Mouse (Mus musculus) intestine, embryonic 14.5 days (tissue): ENCODE data around the gene Maco1. TPM values are rescaled to one million over a fixed set of nuclear protein-coding genes. Genes with fewer than 3 reads are reported as not detected.
A peak's percentile ranks its signal among the peaks of the same experiment; 100 is the strongest.

ENCODE experiments used
- ATAC-seq: fragments of 200-750 bp; cut with Nextera tagmentation; replicated peaks from 2 replicates; pipeline ENCODE4 v1.8.0; 2017; ENCODE audit warnings: low read depth, moderate number of reproducible peaks, moderate TSS enrichment, moderate library complexity; ENCODE audit not compliant: low FRiP score, low TSS enrichment
- DNase-seq: peaks from one replicate; pipeline ENCODE4 v3.0.0-alpha.2; 2018; ENCODE audit warnings: low spot score
- H3K27ac ChIP-seq: fragments of 300-500 bp; sonication (generic); 2 replicates; pipeline ENCODE4 v1.5.1; 2014; ENCODE audit warnings: low read depth, mild to moderate bottlenecking, control low read depth
- H3K27me3 ChIP-seq: fragments of 300-500 bp; sonication (generic); replicated peaks from 2 replicates; pipeline ENCODE4 v1.6.1; 2014; ENCODE audit warnings: low read length, control low read depth; ENCODE audit not compliant: control insufficient read depth, insufficient read depth
- H3K36me3 ChIP-seq: fragments of 300-500 bp; sonication (generic); 2 replicates; pipeline ENCODE4 v1.6.1; 2014; ENCODE audit warnings: low read length, control low read depth; ENCODE audit not compliant: control insufficient read depth, insufficient read depth
- H3K4me1 ChIP-seq: fragments of 300-500 bp; sonication (generic); replicated peaks from 2 replicates; pipeline ENCODE4 v1.6.1; 2014; ENCODE audit warnings: low read length, control low read depth, mixed read lengths; ENCODE audit not compliant: control insufficient read depth, insufficient read depth
- H3K4me2 ChIP-seq: fragments of 300-500 bp; sonication (generic); 2 replicates; pipeline ENCODE4 v1.6.1; 2014; ENCODE audit warnings: low read length
- H3K4me3 ChIP-seq: fragments of 300-500 bp; sonication (generic); 2 replicates; pipeline ENCODE4 v1.5.1; 2014; ENCODE audit warnings: low read depth, low read length, control low read depth, mixed read lengths
- H3K9ac ChIP-seq: fragments of 300-500 bp; sonication (generic); 2 replicates; pipeline ENCODE4 v1.6.1; 2014; ENCODE audit warnings: mild to moderate bottlenecking, low read length
- H3K9me3 ChIP-seq: fragments of 300-500 bp; sonication (generic); 2 replicates; pipeline ENCODE4 v1.6.1; 2016; ENCODE audit warnings: low read length, control low read depth; ENCODE audit not compliant: control insufficient read depth
- WGBS: fragments of 180-500 bp; shearing (Covaris S2); extraction: QIAGEN DNeasy Blood & Tissue Kit; methylation state at CpG from one replicate; pipeline ENCODE4 v1.1.7; 2014; 5-methylcytosine and 5-hydroxymethylcytosine counted together
- polyA plus RNA-seq: library from polyadenylated mRNA; unstranded; fragments of >200 nt; fragmentation: Nextera tagmentation; extraction: Ambion mirVana; gene quantifications from 2 replicates; pipeline ENCODE4 v1.2.1, GENCODE M21; 2014

Gene Maco1
- 34.2 and 35.8 TPM in 2 replicates for polyA plus RNA-seq

DNA sequence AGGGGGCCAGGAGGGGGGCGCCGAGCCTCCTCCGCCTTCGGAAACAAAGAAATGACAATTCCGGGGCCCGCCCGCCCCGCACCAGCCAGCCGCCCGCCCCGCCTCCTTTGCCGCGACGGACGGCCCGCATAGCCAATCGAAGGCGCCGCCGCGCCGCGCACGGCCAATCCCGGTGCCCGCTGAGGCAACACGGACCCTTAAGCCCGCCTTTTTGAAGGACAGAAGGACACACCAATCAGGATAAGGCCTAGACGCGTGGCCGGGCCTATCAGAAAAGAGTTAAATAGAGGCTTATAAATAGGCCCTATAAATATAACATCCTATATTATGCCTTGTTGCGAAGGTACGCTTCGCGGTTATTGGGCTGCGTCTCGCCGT is at the start of gene Maco1:
Gene Maco1 (minus strand): TSS at position 87 of the 378 bp plus-strand sequence.
- peak within 1 kb of the TSS; percentile 75 for H3K4me2 ChIP-seq
- peak within 1 kb of the TSS; percentile 93 for H3K4me3 ChIP-seq
- peak within 1 kb of the TSS; percentile 88 for H3K27ac ChIP-seq
- H3K4me1 ChIP-seq: peaks cover 14% of the 10 kb centered on the region
- H3K27me3 ChIP-seq: no peaks in the 10 kb centered on the region
- H3K36me3 ChIP-seq: no peaks in the 10 kb centered on the region
- under 1% methylated on average over 35 of the region's 38 CpGs for WGBS
- H3K9ac ChIP-seq: peak within 1 kb of the TSS; percentile 91
- H3K9me3 ChIP-seq: no peaks in the 10 kb centered on the region
- peak; percentile 97 for ATAC-seq
- DNase-seq: peak; percentile 100

DNA sequence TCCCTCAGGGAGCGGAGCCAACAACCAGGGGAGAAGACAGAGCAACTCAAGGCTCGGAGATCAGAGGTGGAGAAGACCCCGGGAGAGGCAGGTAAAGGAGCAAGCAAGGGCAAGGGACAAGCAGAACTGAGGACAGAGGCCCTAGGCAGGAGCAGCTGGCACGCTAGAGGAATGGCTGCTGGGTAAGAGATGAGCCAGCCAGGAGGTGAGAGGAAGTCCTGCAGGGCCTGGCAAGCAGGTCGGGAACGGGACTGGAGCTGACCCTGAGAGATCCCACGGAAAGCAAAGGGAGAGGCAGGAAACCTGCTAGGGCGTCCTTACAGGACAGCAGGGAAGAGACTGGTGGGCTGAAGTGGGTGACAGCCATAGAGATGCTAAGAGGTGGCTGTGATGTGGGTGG is 48.0 kb upstream of the Maco1 start:
- Histone ChIP-seq H3K4me2 (no peak overlapping the region), H3K9me3 (no peaks in the 10 kb centered on the region), H3K27me3 (no peaks in the 10 kb centered on the region), H3K27ac (no peak overlapping the region), H3K4me3 (no peak overlapping the region), H3K36me3 (peaks cover 98% of the 10 kb centered on the region), H3K9ac (no peak overlapping the region), H3K4me1 (no peaks in the 10 kb centered on the region)
- DNase-seq (no peak), ATAC-seq (no peak)
- 96% methylated on average over 8 of the region's 8 CpGs for WGBS

- Histone ChIP-seq H3K4me2 (no peak overlapping the region), H3K9me3 (no peaks in the 10 kb centered on the region), H3K4me1 (no peaks in the 10 kb centered on the region), H3K27ac (no peak overlapping the region), H3K27me3 (no peaks in the 10 kb centered on the region), H3K9ac (no peak overlapping the region), H3K36me3 (peaks cover 73% of the 10 kb centered on the region), H3K4me3 (no peak overlapping the region)
- ATAC-seq (no peak), DNase-seq (no peak)
- 78% methylated on average over 6 of the region's 6 CpGs for WGBS
Observed at GRCm38 (mm10) chr4:134897256-134897655, 44.1 kb upstream of the Maco1 start.

DNA sequence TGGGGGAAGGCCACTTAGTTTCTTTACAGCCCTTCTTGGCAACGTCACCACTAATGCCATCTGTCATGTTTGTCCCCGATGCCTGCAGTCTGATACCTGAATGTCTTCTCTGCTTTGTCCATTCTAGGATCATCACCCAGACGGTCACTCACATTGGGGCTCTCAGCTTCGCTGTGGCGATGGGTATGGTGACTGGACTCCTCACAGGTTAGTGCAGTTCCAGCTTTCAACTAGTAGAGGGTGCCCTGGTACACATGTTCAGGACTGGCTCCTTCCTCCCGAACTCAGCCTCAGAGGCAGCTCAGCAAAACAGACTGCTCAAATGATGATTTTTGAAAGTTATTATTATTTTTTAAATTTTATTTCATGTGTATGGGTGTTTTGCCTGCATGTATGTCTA is 39.0 kb upstream of the Maco1 start:
- Histone ChIP-seq H3K9me3 (no peaks in the 10 kb centered on the region), H3K27me3 (no peaks in the 10 kb centered on the region), H3K4me1 (no peaks in the 10 kb centered on the region), H3K4me3 (no peak overlapping the region), H3K4me2 (no peak overlapping the region), H3K9ac (no peak overlapping the region), H3K36me3 (peaks cover 23% of the 10 kb centered on the region), H3K27ac (no peak overlapping the region)
- 84% methylated on average over 6 of the region's 6 CpGs for WGBS
- ATAC-seq (no peak), DNase-seq (no peak)

DNA sequence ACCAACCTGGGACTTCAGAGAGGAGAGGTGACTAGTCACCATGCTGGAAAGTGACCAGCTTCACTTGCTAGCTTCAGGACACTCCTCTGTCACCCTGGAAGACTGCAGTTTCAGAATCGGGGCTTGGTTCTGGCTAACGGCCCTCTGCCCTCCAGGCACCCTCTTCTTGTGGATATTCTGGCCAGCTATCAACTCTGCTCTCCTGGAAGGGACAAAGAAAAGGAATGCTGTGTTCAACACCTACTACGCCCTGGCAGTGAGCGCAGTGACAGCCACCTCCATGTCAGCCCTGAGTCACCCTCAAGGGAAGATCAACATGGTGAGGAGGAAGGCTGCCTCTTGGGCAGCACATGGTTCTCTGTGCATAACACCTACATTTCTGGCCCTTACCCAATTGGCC is 31.2 kb upstream of the Maco1 start:
- 91% methylated on average over 4 of the region's 4 CpGs for WGBS
- H3K9ac ChIP-seq: no peak overlapping the region
- H3K4me1 ChIP-seq: peaks cover 5% of the 10 kb centered on the region; the same call in 1 of the 2 replicates
- H3K4me3 ChIP-seq: no peak overlapping the region
- no peaks in the 10 kb centered on the region for H3K36me3 ChIP-seq
- H3K27ac ChIP-seq: no peak overlapping the region
- no peak for DNase-seq
- no peaks in the 10 kb centered on the region for H3K9me3 ChIP-seq
- no peaks in the 10 kb centered on the region for H3K27me3 ChIP-seq
- H3K4me2 ChIP-seq: no peak overlapping the region
- ATAC-seq: no peak

GRCm38 (mm10) chr4:134883808-134884207 is 30.7 kb upstream of the Maco1 start:
- no peaks in the 10 kb centered on the region for H3K9me3 ChIP-seq
- no peak overlapping the region for H3K9ac ChIP-seq
- no peaks in the 10 kb centered on the region for H3K36me3 ChIP-seq
- ATAC-seq: no peak
- DNase-seq: no peak
- no peak overlapping the region for H3K4me2 ChIP-seq
- no peaks in the 10 kb centered on the region for H3K27me3 ChIP-seq
- WGBS: 83% methylated on average over 10 of the region's 10 CpGs
- H3K4me3 ChIP-seq: no peak overlapping the region
- no peak overlapping the region for H3K27ac ChIP-seq
- H3K4me1 ChIP-seq: peaks cover 7% of the 10 kb centered on the region; the same call in 1 of the 2 replicates

DNA sequence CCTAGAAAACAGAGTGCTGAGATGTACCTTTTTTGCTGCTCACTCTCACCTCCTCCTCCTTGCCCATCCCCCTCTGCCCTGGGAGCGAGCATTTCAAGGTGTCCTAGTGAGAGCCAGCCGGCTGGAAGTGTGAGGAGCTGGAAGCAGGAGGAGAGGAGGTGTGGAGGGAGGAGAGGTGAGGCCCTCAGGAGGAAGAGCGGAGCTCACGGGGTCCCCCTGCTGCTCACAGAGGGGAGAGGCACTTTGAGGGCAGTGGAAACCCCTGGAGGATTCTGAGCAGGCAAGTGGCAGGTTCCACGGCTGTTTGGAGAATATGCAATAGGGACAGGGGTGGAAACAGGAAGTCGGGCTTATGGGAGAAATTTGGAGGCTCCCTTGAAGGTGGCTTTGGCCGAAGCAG is 30.1 kb upstream of the Maco1 start:
- no peaks in the 10 kb centered on the region for H3K9me3 ChIP-seq
- H3K9ac ChIP-seq: no peak overlapping the region
- no peak overlapping the region for H3K27ac ChIP-seq
- no peak overlapping the region for H3K4me3 ChIP-seq
- DNase-seq: no peak
- no peak for ATAC-seq
- no peak overlapping the region for H3K4me2 ChIP-seq
- no peaks in the 10 kb centered on the region for H3K27me3 ChIP-seq
- peaks cover 7% of the 10 kb centered on the region; the same call in 1 of the 2 replicates for H3K4me1 ChIP-seq
- H3K36me3 ChIP-seq: no peaks in the 10 kb centered on the region
- 27% methylated on average over 7 of the region's 7 CpGs for WGBS

GRCm38 (mm10) chr4:134880041-134880440 is 26.9 kb upstream of the Maco1 start:
- 38% methylated on average over 6 of the region's 6 CpGs for WGBS
- H3K9ac ChIP-seq: no peak overlapping the region
- peak overlapping the region; percentile 63 for H3K4me2 ChIP-seq
- H3K36me3 ChIP-seq: no peaks in the 10 kb centered on the region
- peaks cover 7% of the 10 kb centered on the region; the same call in 1 of the 2 replicates for H3K4me1 ChIP-seq
- DNase-seq (no peak), ATAC-seq (no peak)
- H3K27ac ChIP-seq: no peak overlapping the region
- H3K4me3 ChIP-seq: no peak overlapping the region
- no peaks in the 10 kb centered on the region for H3K27me3 ChIP-seq
- H3K9me3 ChIP-seq: no peaks in the 10 kb centered on the region

DNA sequence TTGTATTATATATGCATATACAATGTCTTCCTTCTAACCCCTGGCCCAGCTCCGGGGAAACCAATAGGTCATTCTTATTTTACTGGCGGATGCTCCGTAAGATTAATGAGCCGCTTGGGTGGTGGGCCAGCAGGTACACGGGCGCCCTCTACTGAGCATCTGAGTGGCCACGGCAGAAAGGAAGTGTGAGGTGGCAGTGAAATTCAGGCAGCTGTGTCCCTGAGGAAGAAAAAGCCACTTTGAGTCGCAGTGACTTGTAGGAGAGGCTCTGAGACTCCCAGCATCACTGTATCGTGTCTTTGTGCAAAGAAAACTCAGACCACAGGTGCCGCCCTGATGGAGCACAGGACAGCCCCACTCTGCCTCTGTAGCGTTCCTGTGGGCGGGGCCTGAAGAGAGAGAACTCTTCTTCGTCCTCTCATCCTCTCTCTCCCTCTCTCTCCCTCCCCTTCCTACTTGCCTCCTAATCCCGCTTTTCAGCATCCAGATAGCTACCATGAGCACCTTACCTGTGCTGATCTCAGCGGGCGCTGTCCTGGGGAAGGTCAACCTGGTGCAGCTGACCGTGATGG is 26.4 kb upstream of the Maco1 start:
- Histone ChIP-seq H3K4me1 (peaks cover 7% of the 10 kb centered on the region; the same call in 1 of the 2 replicates), H3K36me3 (no peaks in the 10 kb centered on the region), H3K4me2 (peak overlapping the region; percentile 63), H3K27me3 (no peaks in the 10 kb centered on the region), H3K27ac (no peak overlapping the region), H3K9ac (no peak overlapping the region), H3K9me3 (no peaks in the 10 kb centered on the region), H3K4me3 (peak overlapping the region; percentile 15)
- DNase-seq: peak; percentile 85
- ATAC-seq: no peak
- WGBS: 2% methylated on average over 17 of the region's 17 CpGs
